Mouse (Mus musculus) hindbrain, postnatal 0 days (tissue): ENCODE measurements around the gene Dek. TPM values are rescaled to one million over a fixed set of nuclear protein-coding genes. Genes with fewer than 3 reads are reported as not detected.

Source experiments
- ATAC-seq: fragments of 200-750 bp; cut with Nextera tagmentation; 2 replicates; pipeline ENCODE4 v1.8.0; 2017; ENCODE audit warnings: mild to moderate bottlenecking, moderate TSS enrichment, moderate library complexity
- DNase-seq: peaks from one replicate; pipeline ENCODE4 v3.0.0-alpha.2; 2015; ENCODE audit warnings: low spot score
- H3K27ac ChIP-seq: fragments of 300-500 bp; sonication (generic); 2 replicates; pipeline ENCODE4 v1.5.1; 2014; ENCODE audit warnings: mild to moderate bottlenecking
- H3K27me3 ChIP-seq: fragments of 300-500 bp; sonication (generic); 2 replicates; pipeline ENCODE4 v1.6.1; 2014; ENCODE audit warnings: low read length, mixed read lengths; ENCODE audit not compliant: insufficient read depth
- H3K36me3 ChIP-seq: fragments of 300-500 bp; sonication (generic); 2 replicates; pipeline ENCODE4 v1.6.1; 2014; ENCODE audit warnings: low read length, mixed read lengths; ENCODE audit not compliant: insufficient read depth
- H3K4me1 ChIP-seq: fragments of 300-500 bp; sonication (generic); 2 replicates; pipeline ENCODE4 v1.6.1; 2014; ENCODE audit warnings: antibody characterized with exemption, low read length, mixed read lengths; ENCODE audit not compliant: insufficient read depth
- H3K4me2 ChIP-seq: fragments of 300-500 bp; sonication (generic); 2 replicates; pipeline ENCODE4 v1.6.1; 2014; ENCODE audit warnings: low read depth, mild to moderate bottlenecking, low read length, moderate library complexity, mixed read lengths
- H3K4me3 ChIP-seq: fragments of 300-500 bp; sonication (generic); 2 replicates; pipeline ENCODE4 v1.5.1; 2014; ENCODE audit warnings: low read length
- H3K9ac ChIP-seq: fragments of 300-500 bp; sonication (generic); replicated peaks from 2 replicates; pipeline ENCODE4 v1.6.1; 2014; ENCODE audit warnings: mild to moderate bottlenecking, low read length, moderate library complexity, mixed read lengths
- H3K9me3 ChIP-seq: fragments of 300-500 bp; sonication (generic); 2 replicates; pipeline ENCODE4 v1.6.1; 2016; ENCODE audit warnings: low read length, mixed read lengths
- CTCF ChIP-seq: IDR thresholded peaks from 2 replicates; pipeline ENCODE4 v1.5.1; 2016; ENCODE audit warnings: antibody characterized with exemption, control low read depth, low read depth
- WGBS: fragments of 180-500 bp; shearing (Covaris S2); extraction: QIAGEN DNeasy Blood & Tissue Kit; methylation state at CpG from one replicate; pipeline ENCODE4 v1.1.7; 2014; 5-methylcytosine and 5-hydroxymethylcytosine counted together
- polyA plus RNA-seq: library from polyadenylated mRNA; unstranded; fragments of >200 nt; fragmentation: Nextera tagmentation; extraction: Ambion mirVana; gene quantifications from 2 replicates; pipeline ENCODE4 v1.2.1, GENCODE M21; 2015
- total RNA-seq: library from RNA; depleted of rRNA; stranded (reverse); fragments of >200 nt; gene quantifications from 2 replicates; pipeline ENCODE4 v1.2.3, GENCODE M21; 2014

Gene Dek
- total and polyA plus RNA-seq, 2 experiments from 2014 or later, result 42.2 to 131 TPM

- H3K36me3 ChIP-seq, result peaks cover 14% of the 10 kb centered on the region
- no peak for TF ChIP-seq CTCF
- DNase-seq (no peak), ATAC-seq (no peak)
- H3K4me3 ChIP-seq, result no peak overlapping the region
- no peak overlapping the region for H3K4me2 ChIP-seq
- no peak overlapping the region for H3K27ac ChIP-seq
- H3K9me3 ChIP-seq, result no peaks in the 10 kb centered on the region
- peaks cover 10% of the 10 kb centered on the region; the same call in 1 of the 2 replicates for H3K4me1 ChIP-seq
- WGBS, result 89% methylated on average over 2 of the region's 2 CpGs
- H3K9ac ChIP-seq, result no peak overlapping the region
- H3K27me3 ChIP-seq, result no peaks in the 10 kb centered on the region
These were observed 5.4 kb downstream of the Dek start for GRCm38 (mm10) chr13:47100587-47100986.

- TF ChIP-seq CTCF, result no peak
- Histone ChIP-seq H3K9me3 (no peaks in the 10 kb centered on the region), H3K27ac (no peak overlapping the region), H3K4me2 (no peak overlapping the region), H3K36me3 (peaks cover 19% of the 10 kb centered on the region), H3K4me3 (no peak overlapping the region), H3K4me1 (peaks cover 6% of the 10 kb centered on the region; the same call in 1 of the 2 replicates), H3K9ac (no peak overlapping the region), H3K27me3 (no peaks in the 10 kb centered on the region)
- 81% methylated on average over 7 of the region's 7 CpGs for WGBS
- ATAC-seq (no peak), DNase-seq (no peak)
These were observed 6.7 kb downstream of the Dek start for GRCm38 (mm10) chr13:47099265-47099664.

GRCm38 (mm10) chr13:47096591-47096990 lies 9.4 kb downstream of the Dek start:
- Histone ChIP-seq H3K9ac (no peak overlapping the region), H3K27me3 (no peaks in the 10 kb centered on the region), H3K9me3 (no peaks in the 10 kb centered on the region), H3K27ac (no peak overlapping the region), H3K4me1 (no peaks in the 10 kb centered on the region), H3K4me2 (no peak overlapping the region), H3K36me3 (peaks cover 20% of the 10 kb centered on the region), H3K4me3 (no peak overlapping the region)
- DNase-seq, result no peak
- TF ChIP-seq CTCF, result no peak
- WGBS, result 88% methylated on average over 2 of the region's 2 CpGs
- no peak for ATAC-seq

- TF ChIP-seq CTCF, result no peak
- no peaks in the 10 kb centered on the region for H3K9me3 ChIP-seq
- no peak overlapping the region for H3K9ac ChIP-seq
- H3K4me3 ChIP-seq, result no peak overlapping the region
- no peaks in the 10 kb centered on the region for H3K4me1 ChIP-seq
- no peaks in the 10 kb centered on the region for H3K27me3 ChIP-seq
- WGBS, result 90% methylated on average over 2 of the region's 2 CpGs
- ATAC-seq (no peak), DNase-seq (no peak)
- peaks cover 17% of the 10 kb centered on the region for H3K36me3 ChIP-seq
- no peak overlapping the region for H3K4me2 ChIP-seq
- no peak overlapping the region for H3K27ac ChIP-seq
These were observed 12.2 kb downstream of the Dek start for GRCm38 (mm10) chr13:47093791-47094190.

- DNase-seq (no peak), ATAC-seq (no peak)
- Histone ChIP-seq H3K4me3 (no peak overlapping the region), H3K9me3 (no peaks in the 10 kb centered on the region), H3K4me1 (no peaks in the 10 kb centered on the region), H3K4me2 (no peak overlapping the region), H3K27me3 (no peaks in the 10 kb centered on the region), H3K9ac (no peak overlapping the region), H3K36me3 (peaks cover 16% of the 10 kb centered on the region), H3K27ac (no peak overlapping the region)
- no peak for TF ChIP-seq CTCF
- 81% methylated on average over 2 of the region's 2 CpGs for WGBS
These were observed 16.7 kb downstream of the Dek start for GRCm38 (mm10) chr13:47089271-47089670.

- 94% methylated on average over 1 of the region's 1 CpGs for WGBS
- no peak for ATAC-seq
- H3K27ac ChIP-seq, result no peak overlapping the region
- H3K4me3 ChIP-seq, result no peak overlapping the region
- H3K36me3 ChIP-seq, result peaks cover 15% of the 10 kb centered on the region
- no peaks in the 10 kb centered on the region for H3K9me3 ChIP-seq
- H3K4me2 ChIP-seq, result no peak overlapping the region
- H3K27me3 ChIP-seq, result no peaks in the 10 kb centered on the region
- H3K4me1 ChIP-seq, result no peaks in the 10 kb centered on the region
- no peak for TF ChIP-seq CTCF
- no peak for DNase-seq
- H3K9ac ChIP-seq, result no peak overlapping the region
These were observed 17.6 kb downstream of the Dek start for GRCm38 (mm10) chr13:47088433-47088832.

GRCm38 (mm10) chr13:47080905-47081505 lies 25.0 kb downstream of the Dek start:
- no peak overlapping the region for H3K4me3 ChIP-seq
- DNase-seq (no peak), ATAC-seq (no peak)
- peaks cover 31% of the 10 kb centered on the region; the same call in 1 of the 2 replicates for H3K36me3 ChIP-seq
- no peak overlapping the region for H3K4me2 ChIP-seq
- no peaks in the 10 kb centered on the region for H3K27me3 ChIP-seq
- H3K4me1 ChIP-seq, result no peaks in the 10 kb centered on the region
- H3K9me3 ChIP-seq, result no peaks in the 10 kb centered on the region
- peak; percentile 32 for TF ChIP-seq CTCF
- H3K9ac ChIP-seq, result no peak overlapping the region
- no peak overlapping the region for H3K27ac ChIP-seq
- WGBS, result 92% methylated on average over 4 of the region's 4 CpGs
